Mouse (Mus musculus) cerebellum, adult 2 months (tissue): ENCODE measurements around the gene Grin2c.

Source experiments
- CTCF ChIP-seq: fragments of 200-500 bp; IDR thresholded peaks from 2 replicates; pipeline ENCODE4 v1.5.1; 2011; ENCODE audit warnings: low read depth, mild to moderate bottlenecking, control low read depth, low read length, moderate library complexity, borderline replicate concordance; ENCODE audit not compliant: insufficient read depth
- POLR2A ChIP-seq: fragments of 200-500 bp; IDR thresholded peaks from 2 replicates; pipeline ENCODE4 v1.6.1; 2011; ENCODE audit warnings: low read length, control low read depth, borderline replicate concordance; ENCODE audit not compliant: insufficient read depth

- TF ChIP-seq POLR2A (no peak), CTCF (no peak)
Measured at GRCm38 (mm10) chr11:115219263-115219662, 47.8 kb downstream of the Grin2c start.
